Mouse (Mus musculus): ENCODE data around the gene Gng4. TPM values are rescaled to one million over a fixed set of nuclear protein-coding genes. Genes with fewer than 3 reads are reported as not detected.
A peak's percentile ranks its signal among the peaks of the same experiment; 100 is the strongest.

Gene Gng4
- 0.14 and 0.54 TPM in 2 replicates for polyA plus RNA-seq (2016; fragmentation: Nextera tagmentation; extraction: Ambion mirVana)

GRCm38 (mm10) chr13:13783894-13784419 lies at the start of gene Gng4:
Gene Gng4, plus strand, starts transcription at chr13:13784059.
- no peaks in the 10 kb centered on the region for H3K36me3 ChIP-seq (replicated peaks)
- no peak within 1 kb of the TSS for H3K27ac ChIP-seq
- peaks cover 60% of the 10 kb centered on the region for H3K27me3 ChIP-seq (ENCODE audit: poor library complexity, severe bottlenecking)
- H3K4me1 ChIP-seq = peaks cover 21% of the 10 kb centered on the region
- no peaks in the 10 kb centered on the region for H3K9me3 ChIP-seq
- under 1% methylated on average over 43 of the region's 43 CpGs for WGBS
- H3K4me3 ChIP-seq = peak within 1 kb of the TSS; percentile 57
- DNase-seq (ENCODE audit: extremely low spot score, low spot score) = peak; percentile 44

- H3K27me3 ChIP-seq (ENCODE audit: poor library complexity, severe bottlenecking) = no peaks in the 10 kb centered on the region
- H3K4me3 ChIP-seq = no peak overlapping the region
- 92% methylated on average over 4 of the region's 4 CpGs for WGBS
- no peak for DNase-seq (ENCODE audit: extremely low spot score, low spot score)
- peaks cover 3% of the 10 kb centered on the region; the same call in 1 of the 2 replicates for H3K9me3 ChIP-seq
- peaks cover 12% of the 10 kb centered on the region for H3K36me3 ChIP-seq (replicated peaks)
- no peaks in the 10 kb centered on the region for H3K4me1 ChIP-seq
- H3K27ac ChIP-seq = no peak overlapping the region
Observed at GRCm38 (mm10) chr13:13739232-13739631, 44.6 kb upstream of the Gng4 start.

DNA sequence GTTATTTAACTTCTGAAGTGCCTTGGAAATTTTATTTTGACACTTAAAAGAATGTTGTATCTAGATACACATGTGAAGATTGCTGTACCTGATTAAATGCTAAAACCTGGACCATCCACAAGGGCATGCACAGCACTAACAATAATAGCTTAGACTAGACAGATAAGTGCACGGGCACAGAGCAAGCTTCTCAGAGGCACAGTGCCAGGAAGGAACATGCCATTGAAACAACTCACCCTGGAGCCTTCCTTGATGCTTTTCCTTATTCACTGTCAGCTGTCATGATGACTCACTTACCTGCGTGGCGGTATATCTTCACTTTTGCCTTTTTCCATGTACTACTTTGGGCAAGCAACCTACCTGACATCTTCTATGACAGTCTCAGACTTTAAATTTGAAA lies 37.9 kb upstream of the Gng4 start:
- Histone ChIP-seq H3K27ac (no peak overlapping the region), H3K4me1 (no peaks in the 10 kb centered on the region), H3K36me3 (replicated peaks) (peaks cover 25% of the 10 kb centered on the region), H3K9me3 (no peaks in the 10 kb centered on the region), H3K27me3 (ENCODE audit: poor library complexity, severe bottlenecking) (no peaks in the 10 kb centered on the region), H3K4me3 (no peak overlapping the region)
- WGBS = 95% methylated on average over 3 of the region's 3 CpGs
- DNase-seq (ENCODE audit: extremely low spot score, low spot score) = no peak

DNA sequence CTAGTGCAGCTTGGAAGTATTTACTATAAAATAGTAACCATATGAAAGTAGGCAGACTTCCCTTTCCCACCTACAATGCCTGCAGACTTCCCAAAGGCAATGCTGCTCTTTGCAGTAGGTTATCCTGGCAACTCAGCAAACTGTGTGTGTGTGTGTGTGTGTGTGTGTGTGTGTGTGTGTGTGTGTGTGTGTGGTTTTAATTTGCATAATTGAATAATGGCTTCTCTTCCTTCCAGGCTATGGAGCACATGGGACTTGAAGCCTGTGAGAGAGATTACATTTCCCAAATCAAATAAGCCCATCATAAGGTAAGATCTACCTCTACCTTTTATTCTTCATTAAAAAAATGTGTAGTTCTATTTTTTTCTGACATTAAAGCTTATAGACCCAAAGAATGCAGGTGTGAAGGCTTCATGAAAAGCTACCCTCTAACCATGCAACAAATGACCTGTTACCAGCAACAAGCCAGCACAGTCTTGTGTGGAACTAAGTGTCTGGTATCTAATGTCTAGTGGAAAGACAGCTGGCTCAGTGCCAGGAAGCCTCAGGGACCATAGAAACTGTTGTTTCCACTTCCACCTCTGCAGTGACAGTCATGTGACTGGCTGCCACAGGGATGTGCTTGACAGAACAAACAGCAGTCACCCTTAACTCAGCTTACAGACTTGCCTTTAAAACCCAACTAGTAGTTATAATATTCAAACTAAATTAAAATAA lies 7.9 kb upstream of the Gng4 start:
- H3K27me3 ChIP-seq (ENCODE audit: poor library complexity, severe bottlenecking) = no peaks in the 10 kb centered on the region
- 0 out of 2 replicates have a peak, but pooled peaks cover 4% of the 10 kb centered on the region for H3K4me1 ChIP-seq
- DNase-seq (ENCODE audit: extremely low spot score, low spot score) = no peak
- H3K9me3 ChIP-seq = no peaks in the 10 kb centered on the region
- H3K4me3 ChIP-seq = no peak overlapping the region
- no peak overlapping the region for H3K27ac ChIP-seq
- peaks cover 9% of the 10 kb centered on the region for H3K36me3 ChIP-seq (replicated peaks)

- Histone ChIP-seq H3K36me3 (replicated peaks) (peaks cover 9% of the 10 kb centered on the region), H3K4me1 (0 out of 2 replicates have a peak, but pooled peaks cover 4% of the 10 kb centered on the region), H3K27me3 (ENCODE audit: poor library complexity, severe bottlenecking) (peaks cover 7% of the 10 kb centered on the region), H3K9me3 (no peaks in the 10 kb centered on the region), H3K4me3 (no peak overlapping the region), H3K27ac (no peak overlapping the region)
- 91% methylated on average over 11 of the region's 11 CpGs for WGBS
- DNase-seq (ENCODE audit: extremely low spot score, low spot score) = no peak
Observed at GRCm38 (mm10) chr13:13777052-13777451, 6.8 kb upstream of the Gng4 start.

DNA sequence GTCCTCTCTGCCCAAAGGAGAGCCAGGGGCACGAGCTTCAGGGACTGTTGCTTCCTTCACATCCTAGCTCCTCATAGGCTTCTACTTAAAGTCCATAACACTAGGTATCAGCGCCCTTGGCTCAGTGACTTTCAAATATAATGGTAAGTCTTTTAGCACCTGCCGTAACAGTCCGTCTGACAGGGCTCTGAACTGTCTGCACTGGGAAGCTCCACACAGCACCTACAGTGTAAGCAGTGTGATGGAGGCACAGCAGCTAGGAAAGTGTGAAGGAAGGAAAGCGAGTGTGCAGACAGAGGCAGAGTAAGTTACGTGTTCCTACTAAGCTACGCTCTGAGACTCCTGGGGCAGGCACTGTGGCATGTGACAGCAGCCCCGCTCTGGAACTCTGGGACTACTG lies 6.2 kb upstream of the Gng4 start:
- Histone ChIP-seq H3K4me3 (no peak overlapping the region), H3K27me3 (ENCODE audit: poor library complexity, severe bottlenecking) (peaks cover 14% of the 10 kb centered on the region)

DNA sequence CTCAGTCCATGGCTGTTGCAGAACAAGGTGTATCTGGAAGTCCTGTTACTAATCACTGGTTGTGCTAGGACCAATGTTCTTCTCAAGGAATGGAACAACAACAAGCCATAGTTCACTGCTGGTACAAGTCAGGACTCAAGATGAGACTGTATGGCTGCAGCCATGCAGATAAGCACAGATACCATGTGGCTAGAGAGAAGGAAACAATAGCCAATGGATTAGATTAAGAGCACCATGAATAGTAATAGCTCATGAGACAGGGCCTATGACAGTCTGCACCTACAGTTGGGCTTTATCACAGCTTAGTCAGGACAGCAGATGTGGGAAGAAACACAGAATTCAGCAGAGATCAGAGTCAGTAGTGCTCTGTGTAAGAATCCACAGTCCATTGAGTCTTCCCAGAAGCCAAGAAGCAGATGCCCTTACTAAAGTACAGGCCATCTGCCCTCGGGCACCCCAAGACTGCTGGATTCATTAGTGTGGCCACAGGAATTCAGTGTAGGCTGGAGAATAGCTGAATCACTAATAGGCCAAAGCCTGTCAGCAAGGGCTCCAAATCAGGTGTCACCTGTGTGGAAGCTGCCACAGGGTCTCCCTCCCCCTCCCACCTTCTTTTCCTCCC lies 4.9 kb upstream of the Gng4 start:
- Histone ChIP-seq H3K27ac (no peak overlapping the region), H3K9me3 (no peaks in the 10 kb centered on the region), H3K4me1 (peaks cover 9% of the 10 kb centered on the region), H3K27me3 (ENCODE audit: poor library complexity, severe bottlenecking) (peaks cover 26% of the 10 kb centered on the region), H3K36me3 (replicated peaks) (peaks cover 9% of the 10 kb centered on the region), H3K4me3 (no peak overlapping the region)
- WGBS = 76% methylated on average over 1 of the region's 1 CpGs
- DNase-seq (ENCODE audit: extremely low spot score, low spot score) = no peak

More for the DNA sequence above, 6.2 kb upstream of the Gng4 start:
- Histone ChIP-seq H3K27ac (no peak overlapping the region), H3K9me3 (no peaks in the 10 kb centered on the region), H3K4me1 (0 out of 2 replicates have a peak, but pooled peaks cover 4% of the 10 kb centered on the region), H3K36me3 (replicated peaks) (peaks cover 9% of the 10 kb centered on the region)
- no peak for DNase-seq (ENCODE audit: extremely low spot score, low spot score)
- WGBS = 85% methylated on average over 8 of the region's 8 CpGs

DNA sequence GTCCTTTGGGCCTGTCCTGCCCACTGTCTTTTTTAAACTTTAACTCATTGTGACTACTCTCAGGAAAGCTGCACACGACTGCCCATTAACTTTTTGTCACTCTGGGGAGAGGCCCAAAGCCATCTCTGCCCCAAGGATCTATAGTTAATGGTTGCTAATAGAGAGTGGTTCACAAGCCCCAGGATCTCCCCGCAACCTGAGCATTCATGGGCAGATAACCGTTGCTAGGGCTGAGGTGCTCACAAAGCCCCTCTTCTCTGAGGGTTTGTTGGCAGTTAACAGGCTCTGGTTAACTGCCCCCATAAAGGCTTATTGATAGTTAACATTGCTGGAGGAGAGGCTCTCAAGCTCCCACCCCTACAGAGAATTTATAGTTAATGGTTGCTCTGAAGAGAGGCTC lies 3.6 kb upstream of the Gng4 start:
- Histone ChIP-seq H3K27ac (no peak overlapping the region), H3K4me3 (no peak overlapping the region), H3K36me3 (replicated peaks) (peaks cover 9% of the 10 kb centered on the region), H3K9me3 (no peaks in the 10 kb centered on the region), H3K27me3 (ENCODE audit: poor library complexity, severe bottlenecking) (peaks cover 39% of the 10 kb centered on the region), H3K4me1 (peaks cover 22% of the 10 kb centered on the region)
- WGBS = 87% methylated on average over 3 of the region's 3 CpGs
- no peak for DNase-seq (ENCODE audit: extremely low spot score, low spot score)

DNA sequence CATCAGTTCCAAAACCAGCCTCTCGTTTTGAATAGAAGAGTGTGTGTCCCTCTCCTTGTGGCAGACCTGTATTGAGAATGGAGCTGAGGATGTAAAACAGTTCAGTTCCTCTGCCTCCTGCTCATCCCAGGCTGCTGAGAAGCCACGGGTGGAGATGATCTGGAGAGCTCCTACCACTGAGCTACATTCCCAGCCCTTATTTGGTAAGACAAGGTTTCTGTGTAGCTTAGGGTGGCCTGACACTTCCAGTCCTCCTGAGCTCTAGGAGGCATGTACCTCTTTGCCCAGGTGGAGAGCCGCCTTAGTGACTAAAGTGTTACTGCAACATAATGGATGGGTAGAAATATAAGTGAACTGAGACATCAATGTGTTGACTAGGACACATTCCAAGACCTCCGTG lies 2.8 kb upstream of the Gng4 start:
- no peak for DNase-seq (ENCODE audit: extremely low spot score, low spot score)
- Histone ChIP-seq H3K4me1 (peaks cover 25% of the 10 kb centered on the region), H3K4me3 (no peak overlapping the region), H3K27me3 (ENCODE audit: poor library complexity, severe bottlenecking) (peaks cover 47% of the 10 kb centered on the region), H3K9me3 (no peaks in the 10 kb centered on the region), H3K36me3 (replicated peaks) (peaks cover 9% of the 10 kb centered on the region), H3K27ac (no peak overlapping the region)
- WGBS = 76% methylated on average over 4 of the region's 4 CpGs

- Histone ChIP-seq H3K36me3 (replicated peaks) (no peaks in the 10 kb centered on the region), H3K4me1 (peaks cover 21% of the 10 kb centered on the region), H3K9me3 (no peaks in the 10 kb centered on the region), H3K27ac (no peak overlapping the region), H3K27me3 (ENCODE audit: poor library complexity, severe bottlenecking) (peaks cover 60% of the 10 kb centered on the region), H3K4me3 (peak overlapping the region; percentile 57; the same call in 1 of the 2 replicates)
- no peak for DNase-seq (ENCODE audit: extremely low spot score, low spot score)
- WGBS = 55% methylated on average over 7 of the region's 7 CpGs
Observed at GRCm38 (mm10) chr13:13783296-13783695, 563 bp upstream of the Gng4 start.

- peaks cover 60% of the 10 kb centered on the region for H3K27me3 ChIP-seq (ENCODE audit: poor library complexity, severe bottlenecking)
Observed at GRCm38 (mm10) chr13:13784420-13784936, 619 bp downstream of the Gng4 start.

GRCm38 (mm10) chr13:13784981-13785783 lies 1.3 kb downstream of the Gng4 start:
- no peaks in the 10 kb centered on the region for H3K36me3 ChIP-seq (replicated peaks)
- no peaks in the 10 kb centered on the region for H3K9me3 ChIP-seq
- H3K27ac ChIP-seq = no peak overlapping the region
- 2% methylated on average over 30 of the region's 30 CpGs for WGBS
- peak overlapping the region; percentile 57 for H3K4me3 ChIP-seq
- peaks cover 21% of the 10 kb centered on the region for H3K4me1 ChIP-seq
- peaks cover 60% of the 10 kb centered on the region for H3K27me3 ChIP-seq (ENCODE audit: poor library complexity, severe bottlenecking)
- peak; percentile 36 for DNase-seq (ENCODE audit: extremely low spot score, low spot score)

More at GRCm38 (mm10) chr13:13784420-13784936, 619 bp downstream of the Gng4 start:
- Histone ChIP-seq H3K4me1 (peaks cover 21% of the 10 kb centered on the region), H3K27ac (no peak overlapping the region), H3K4me3 (peak overlapping the region; percentile 57), H3K9me3 (no peaks in the 10 kb centered on the region), H3K36me3 (replicated peaks) (no peaks in the 10 kb centered on the region)
- peak; percentile 22 for DNase-seq (ENCODE audit: extremely low spot score, low spot score)
- WGBS = under 1% methylated on average over 59 of the region's 59 CpGs

Data from forebrain, embryonic 10.5 days (tissue).